Mouse (Mus musculus): ENCODE measurements around the gene Zmynd11.

DNA sequence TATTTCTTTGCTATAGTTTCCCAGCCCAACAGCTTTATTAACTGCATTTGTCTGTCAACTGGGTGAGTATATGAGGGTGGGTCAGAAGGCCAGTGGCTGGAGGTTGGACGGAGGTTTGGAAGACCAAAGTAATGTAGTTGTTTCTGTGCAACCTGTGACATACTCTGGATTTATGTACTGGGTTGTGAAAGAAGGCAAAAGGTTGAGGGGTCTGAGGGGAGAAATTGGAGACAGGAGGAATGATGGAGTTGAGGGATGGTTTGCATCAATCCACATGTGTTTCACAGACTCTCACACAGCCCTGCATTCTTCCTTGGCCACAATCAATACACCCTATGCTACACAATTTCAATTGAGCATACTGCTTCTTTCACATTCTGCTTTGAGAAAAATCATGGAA, 1.4 kb upstream of the Zmynd11 start:
- no peak for TF ChIP-seq CTCF (IDR thresholded peaks at IDR 0.05; ENCODE audit: borderline replicate concordance, extremely low read depth, insufficient read depth, insufficient read length)
- TF ChIP-seq POLR2A (IDR thresholded peaks at IDR 0.05; ENCODE audit: borderline replicate concordance, extremely low read depth, insufficient read depth, insufficient read length, poor library complexity, severe bottlenecking): no peak
